Mouse (Mus musculus) heart, adult 8-10 months (tissue): ENCODE measurements around the gene Bpifa3. TPM values are rescaled to one million over a fixed set of nuclear protein-coding genes. Genes with fewer than 3 reads are reported as not detected.
"Not testable (repeated sequence)": the region's sequence is repeated elsewhere in the genome, so short reads cannot be mapped to it uniquely, and the experiment has no call there.

ENCODE experiments used
- DNase-seq: peaks from one replicate; pipeline ENCODE4 v3.0.0; 2022; ENCODE audit warnings: low spot score
- total RNA-seq, 4 experiments: library from RNA; stranded (reverse); gene quantifications; 2 replicates each; pipeline ENCODE4 v1.2.4; 2022

Gene Bpifa3
- total RNA-seq, result not detected

DNA sequence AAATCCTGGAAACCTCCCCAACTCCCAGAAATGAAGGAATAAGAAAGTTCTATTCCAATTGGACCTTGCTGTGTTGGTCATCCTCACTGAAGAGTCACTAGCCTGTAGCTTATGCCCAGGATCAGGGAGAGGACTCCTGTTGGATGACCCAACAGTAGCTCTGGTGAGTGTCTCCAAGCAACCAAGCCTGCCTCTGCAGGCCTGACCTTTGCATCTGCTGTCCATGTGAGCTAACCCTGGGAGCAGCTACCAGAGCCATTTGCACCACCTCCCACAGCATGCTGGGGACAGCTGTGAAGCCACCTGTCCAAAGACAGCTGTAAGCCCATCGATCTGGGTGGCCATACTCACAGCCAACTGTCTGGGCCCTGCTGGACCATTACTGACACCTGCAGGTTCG lies at the start of gene Bpifa3:
Gene Bpifa3, plus strand, starts transcription at position 217 of the 400 bp plus-strand sequence.
- no peak for DNase-seq

DNA sequence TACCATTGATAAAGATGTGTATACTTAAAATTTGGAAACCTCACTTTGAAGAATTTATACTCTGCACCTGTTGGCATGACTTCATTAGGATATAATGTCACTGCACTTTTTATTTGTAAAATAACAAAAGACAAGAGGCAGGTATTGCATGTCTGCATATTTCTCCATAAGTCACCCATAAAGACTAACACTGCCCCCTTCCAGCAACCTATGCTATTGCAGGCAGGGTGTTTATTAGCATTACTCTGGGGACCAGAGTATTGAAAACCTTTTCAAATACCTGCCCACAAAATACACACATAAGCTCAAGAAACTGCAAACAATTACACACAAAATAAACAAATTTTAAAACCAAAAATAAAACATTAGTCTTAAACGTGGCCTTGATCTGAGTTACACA lies 32.4 kb upstream of the Bpifa3 start:
- DNase-seq, result no peak

DNA sequence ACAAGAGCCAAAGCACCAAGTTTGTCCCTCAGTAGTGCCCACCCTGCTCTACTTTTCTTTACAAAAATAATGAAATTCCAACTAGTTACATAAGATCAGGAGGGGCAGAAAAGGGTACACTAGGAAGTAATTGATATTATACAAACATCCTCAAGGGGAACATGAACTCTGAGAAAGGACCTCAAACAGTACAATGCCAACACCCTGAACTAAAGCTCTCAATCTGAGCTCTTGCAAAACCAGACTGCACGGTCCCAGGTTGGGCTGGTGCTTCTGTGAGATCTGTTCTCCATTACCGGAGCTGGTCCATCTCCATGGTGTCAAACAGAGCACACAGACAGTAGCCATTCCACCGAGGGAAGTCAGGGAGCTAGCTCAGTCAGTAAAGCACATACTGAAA lies 12.8 kb upstream of the Bpifa3 start:
- DNase-seq, result no peak

DNA sequence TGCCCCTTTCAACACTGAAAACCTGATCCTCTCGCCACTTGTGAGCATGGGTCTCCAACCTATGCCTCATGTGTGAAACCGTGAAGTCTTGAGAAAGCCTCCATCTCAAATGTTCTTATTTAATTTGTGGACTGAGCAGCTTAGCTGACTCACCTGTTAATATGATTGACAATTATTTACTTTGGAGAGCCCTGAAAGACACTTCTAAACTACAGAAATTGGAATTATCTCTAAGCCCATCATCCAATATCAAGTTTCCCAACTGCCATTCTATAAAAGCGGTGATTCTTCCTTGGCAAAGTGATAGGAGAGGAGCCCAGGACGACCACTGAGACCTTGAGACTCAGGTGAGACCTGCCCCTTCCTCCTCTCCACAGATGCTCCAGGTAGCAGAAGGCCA lies 12.4 kb downstream of the Bpifa3 start, which contains the start of gene Bpifa1:
Gene Bpifa1, plus strand, starts transcription at position 301 of the 400 bp plus-strand sequence.
- DNase-seq, result no peak

DNA sequence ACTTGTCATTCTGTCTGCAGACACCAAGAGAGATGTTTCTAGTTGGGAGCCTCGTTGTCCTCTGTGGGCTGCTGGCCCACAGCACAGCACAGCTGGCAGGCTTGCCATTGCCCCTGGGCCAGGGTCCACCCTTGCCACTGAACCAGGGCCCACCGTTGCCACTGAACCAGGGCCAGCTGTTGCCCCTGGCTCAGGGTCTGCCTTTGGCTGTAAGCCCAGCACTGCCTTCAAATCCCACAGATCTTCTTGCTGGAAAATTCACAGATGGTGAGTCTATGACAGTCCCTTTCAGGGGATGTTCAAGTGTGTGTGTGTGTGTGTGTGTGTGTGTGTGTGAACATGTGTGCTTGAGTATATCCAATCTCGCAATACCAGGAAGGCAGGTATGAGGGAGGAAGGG lies 13.6 kb downstream of the Bpifa3 start:
- no peak for DNase-seq

DNA sequence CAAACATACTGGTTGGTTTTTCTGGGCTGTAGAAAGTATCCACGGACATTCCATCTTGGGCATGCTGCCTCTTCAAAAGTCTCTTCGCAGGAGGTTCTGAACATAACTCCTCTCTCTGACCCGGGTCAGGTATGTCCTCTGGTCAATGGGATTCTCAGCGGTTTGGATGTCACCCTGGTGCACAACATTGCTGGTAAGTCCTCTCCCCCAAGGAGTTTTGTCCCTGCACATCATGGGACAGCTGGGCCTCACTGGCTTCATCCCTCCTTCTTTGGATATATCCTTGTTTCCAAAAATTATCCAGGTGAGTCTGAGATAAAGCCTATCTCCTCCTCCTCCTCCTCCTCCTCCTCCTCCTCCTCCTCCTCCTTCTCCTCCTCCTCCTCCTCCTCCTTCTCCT lies 17.4 kb downstream of the Bpifa3 start:
- DNase-seq, result no peak

DNA sequence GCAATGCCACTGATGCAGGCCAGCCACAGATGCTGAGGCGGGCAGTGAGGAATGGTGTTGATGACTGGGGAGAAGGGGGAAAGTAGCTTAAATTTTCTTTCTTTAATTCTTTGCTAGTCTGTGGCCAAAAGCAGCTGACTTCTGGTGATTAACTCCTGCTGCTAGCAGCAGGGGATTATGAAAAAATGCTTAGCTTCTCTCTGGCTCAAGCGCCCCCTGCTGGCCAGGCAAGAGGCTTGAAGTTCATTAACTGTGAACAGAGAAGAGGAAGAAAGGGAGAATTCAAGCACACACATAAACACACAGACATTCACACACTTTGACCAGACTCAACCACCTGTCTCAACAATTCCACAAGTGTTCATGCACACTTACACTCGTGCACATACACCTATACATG lies 28.3 kb downstream of the Bpifa3 start:
- DNase-seq, result no peak

DNA sequence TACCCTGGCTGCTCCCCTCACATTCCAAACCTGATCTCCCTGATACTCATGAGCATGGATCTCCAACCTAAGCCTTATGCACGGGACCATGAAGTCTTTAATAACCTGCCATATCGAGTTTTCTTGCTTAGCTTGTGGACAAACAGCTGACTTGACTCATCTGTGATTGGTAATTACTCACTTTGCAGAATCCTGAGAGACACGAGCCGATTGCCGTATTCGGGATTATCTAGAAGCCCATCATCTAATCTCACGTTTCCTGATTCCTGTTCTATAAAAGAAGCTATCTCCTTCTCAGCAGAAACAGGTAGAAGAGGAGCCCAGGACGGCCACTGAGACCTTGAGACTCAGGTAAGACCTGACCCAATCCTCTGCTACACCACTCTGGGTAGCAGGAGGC lies 32.2 kb downstream of the Bpifa3 start, which contains the start of gene Bpifa5:
Gene Bpifa5, plus strand, starts transcription at position 301 of the 400 bp plus-strand sequence.
- DNase-seq, result no peak

DNA sequence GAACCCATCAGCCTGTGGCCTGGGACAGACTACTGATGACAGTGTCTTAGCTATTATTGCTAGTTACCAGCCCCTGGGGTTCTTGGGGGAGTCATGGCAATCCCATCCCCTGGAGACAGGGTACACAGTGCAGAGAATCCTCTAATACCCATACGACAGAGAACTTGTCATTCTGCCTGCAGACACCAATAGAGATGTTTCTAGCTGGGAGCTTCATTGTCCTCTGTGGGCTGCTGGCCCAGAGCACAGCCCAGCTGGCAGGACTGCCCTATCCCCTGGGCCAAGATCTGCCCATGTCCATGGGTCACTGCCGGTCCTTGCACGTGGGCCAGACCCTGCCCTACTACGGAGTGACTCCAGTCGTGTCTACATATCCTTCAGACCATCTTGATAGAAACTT lies 33.2 kb downstream of the Bpifa3 start:
- no peak for DNase-seq

DNA sequence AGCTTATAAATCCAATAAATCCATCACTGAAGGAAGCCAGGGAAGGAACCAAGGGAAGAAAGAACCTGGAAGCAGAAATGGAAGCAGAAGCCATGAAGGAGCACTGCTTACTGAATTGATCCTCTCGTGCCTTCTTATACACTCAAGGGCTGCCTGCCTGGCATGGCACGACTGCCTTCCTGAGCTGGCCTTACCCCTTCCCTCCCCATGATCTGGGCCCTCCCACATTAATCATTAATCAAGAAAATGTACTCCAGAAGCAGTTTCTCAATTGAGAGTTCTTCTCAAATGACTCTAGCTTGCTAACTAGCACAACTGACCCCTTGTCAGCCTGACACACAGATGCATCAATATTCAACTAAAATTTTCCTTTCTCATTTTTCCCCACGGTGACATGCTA lies 39.0 kb downstream of the Bpifa3 start:
- no peak for DNase-seq

DNA sequence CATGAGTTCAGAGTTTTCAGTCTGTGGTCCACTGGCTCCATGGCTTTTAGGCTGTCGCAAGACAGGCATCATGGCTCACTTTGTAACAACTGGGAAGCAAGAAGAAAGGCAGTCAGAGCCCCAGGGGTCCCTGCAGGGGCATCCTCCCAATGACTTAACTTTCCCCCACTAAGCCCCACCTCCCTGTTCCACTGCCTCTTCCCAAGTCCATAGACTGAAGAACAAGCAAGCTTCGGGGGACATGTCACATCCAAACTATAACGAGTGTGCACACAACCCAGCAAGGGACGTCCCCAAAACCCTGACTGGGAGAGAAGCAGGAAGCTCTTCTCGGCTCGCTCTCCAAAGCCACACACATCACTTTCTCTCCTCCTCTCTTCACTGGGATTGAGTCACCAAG lies 41.5 kb downstream of the Bpifa3 start:
- no peak for DNase-seq

DNA sequence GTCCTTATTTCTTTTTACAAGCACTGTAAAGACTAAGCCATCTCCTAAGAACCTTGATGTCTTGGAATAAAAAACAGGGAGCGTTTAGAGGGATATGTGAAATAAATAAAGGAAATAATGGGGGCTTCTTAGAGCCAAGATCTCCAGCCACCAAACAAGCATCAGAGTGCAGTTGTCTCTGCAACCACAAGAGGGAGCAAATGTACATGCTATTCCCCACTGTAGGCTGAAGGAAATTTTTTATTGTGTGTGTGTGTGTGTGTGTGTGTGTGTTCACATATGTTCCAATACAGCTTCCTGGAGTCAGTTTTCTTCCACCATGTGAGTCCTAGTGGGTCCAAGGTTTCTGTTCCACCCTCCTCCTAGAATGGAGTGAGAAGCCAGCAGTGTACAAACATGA lies 43.2 kb downstream of the Bpifa3 start:
- no peak for DNase-seq

DNA sequence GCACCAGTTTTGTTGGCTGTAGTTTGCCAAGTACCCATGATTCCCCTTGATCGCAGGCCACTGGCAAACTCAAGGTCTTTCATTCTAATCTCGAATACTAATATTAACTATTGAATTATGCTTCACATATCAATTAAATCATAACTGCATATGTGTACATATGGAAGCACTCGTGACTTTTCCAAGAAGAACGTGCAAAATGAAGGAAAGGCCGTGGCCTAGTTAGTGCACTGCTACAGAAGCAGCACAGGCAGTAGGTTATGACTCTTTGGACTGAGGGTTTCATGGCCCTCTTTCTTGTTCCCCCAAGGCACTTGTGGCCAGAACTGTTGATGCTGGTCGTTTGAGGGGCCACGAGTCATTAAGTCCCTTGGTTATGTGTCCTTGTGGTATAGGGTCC lies 51.8 kb downstream of the Bpifa3 start:
- not testable (repeated sequence) for DNase-seq

DNA sequence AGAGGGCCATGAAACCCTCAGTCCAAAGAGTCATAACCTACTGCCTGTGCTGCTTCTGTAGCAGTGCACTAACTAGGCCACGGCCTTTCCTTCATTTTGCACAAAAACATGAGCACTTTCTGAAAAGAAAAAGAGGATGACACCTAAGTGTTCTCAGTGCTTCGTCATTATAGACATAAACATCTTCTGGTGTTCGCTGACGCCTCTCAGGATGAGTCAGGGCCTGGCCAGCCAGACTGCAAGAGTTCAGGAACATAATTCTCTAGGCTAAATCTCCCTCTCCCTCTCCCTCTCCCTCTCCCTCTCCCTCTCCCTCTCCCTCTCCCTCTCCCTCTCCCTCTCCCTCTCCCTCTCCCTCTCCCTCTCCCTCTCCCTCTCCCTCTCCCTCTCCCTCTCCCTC lies 52.9 kb downstream of the Bpifa3 start:
- not testable (repeated sequence) for DNase-seq

DNA sequence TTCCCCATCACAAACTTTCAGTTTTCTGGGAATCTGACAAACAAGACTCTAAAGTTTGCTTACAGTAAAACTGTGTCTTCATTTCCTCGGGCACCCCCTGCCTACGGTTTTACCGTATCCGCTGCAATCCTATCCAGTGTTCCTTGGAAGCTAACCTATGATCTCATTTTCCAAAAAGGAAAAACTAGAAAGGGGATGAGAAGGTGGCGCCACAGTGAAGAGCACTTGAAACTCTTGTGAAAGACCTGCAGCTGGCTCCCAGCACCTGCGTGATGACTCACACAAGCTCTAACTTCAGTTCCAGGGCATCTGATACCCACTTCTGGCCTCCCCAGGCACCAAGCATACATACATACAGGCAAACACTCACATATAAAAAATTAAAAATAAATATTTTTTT lies 55.2 kb downstream of the Bpifa3 start:
- DNase-seq, result no peak

DNA sequence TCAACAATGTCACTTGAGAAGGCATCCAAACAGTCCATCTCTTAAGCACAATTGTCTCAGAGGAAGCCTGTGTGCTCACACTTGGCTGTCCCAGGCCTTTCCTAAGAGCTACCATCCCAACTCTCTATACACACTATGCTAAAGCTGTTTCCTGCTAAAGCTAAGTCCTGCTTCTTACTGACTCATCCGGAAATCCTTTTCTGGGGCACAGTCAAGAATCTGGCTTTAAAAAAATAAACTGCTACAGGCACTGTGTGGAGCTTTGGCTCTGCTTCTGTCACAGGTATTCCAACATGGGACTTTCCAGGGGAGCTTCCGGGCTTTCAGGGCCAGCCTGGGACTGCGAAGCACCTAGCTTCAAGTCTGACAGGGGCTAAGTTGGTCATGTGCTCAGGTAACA lies 55.6 kb downstream of the Bpifa3 start:
- DNase-seq, result no peak

DNA sequence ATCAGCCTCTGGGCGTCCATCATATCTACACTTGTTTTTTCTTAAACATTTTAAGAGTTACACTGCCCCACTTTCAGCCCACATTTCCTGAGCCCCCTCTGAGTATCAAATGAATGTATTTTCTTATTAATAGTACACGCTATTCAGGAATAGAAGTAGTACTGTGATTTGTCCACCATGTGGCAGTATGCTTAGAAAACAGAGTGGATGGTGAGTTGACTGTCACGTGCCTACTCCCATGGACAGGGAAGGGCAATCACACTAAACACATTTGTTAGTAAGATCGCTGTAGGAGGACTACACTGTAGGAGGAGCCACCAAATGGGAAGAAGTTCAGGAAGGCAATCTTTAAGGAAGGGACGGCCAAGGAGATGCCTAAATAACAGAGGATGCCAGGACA lies 57.3 kb downstream of the Bpifa3 start:
- no peak for DNase-seq

Other genes starting within 250 kb of the Bpifa3 start
- gene Bpifb6, start 229.9 kb upstream of the Bpifa3 start, total RNA-seq, result not detected
- gene Bpifb3, start 212.1 kb upstream of the Bpifa3 start, total RNA-seq, result not detected
- not detected for gene Bpifb4, start 192.1 kb upstream of the Bpifa3 start, total RNA-seq
- gene Bpifa6, start 155.4 kb upstream of the Bpifa3 start, total RNA-seq, result not detected
- not detected for gene Bpifa2, start 122.1 kb upstream of the Bpifa3 start, total RNA-seq
- 10 to 100 TPM in 1 of 4 experiments, not detected in 3; 56.2 TPM for gene Bpifa1, start 12.5 kb downstream of the Bpifa3 start, total RNA-seq
- gene Bpifa5, start 32.3 kb downstream of the Bpifa3 start, total RNA-seq, result not detected
- under 1 TPM in 2 of 4 experiments, not detected in 2; 0.16 to 0.55 TPM for gene Bpifb1, start 60.5 kb downstream of the Bpifa3 start, total RNA-seq
- not detected for gene Bpifb5, start 93.4 kb downstream of the Bpifa3 start, total RNA-seq
- not detected for gene Bpifb9a, start 127.5 kb downstream of the Bpifa3 start, total RNA-seq
- not detected for gene Bpifb9b, start 176.9 kb downstream of the Bpifa3 start, total RNA-seq
- gene Cdk5rap1, start 242.7 kb downstream of the Bpifa3 start, total RNA-seq, result 10 to 100 TPM; 17.0 to 21.7 (median 20.5) TPM